Mouse (Mus musculus) heart, embryonic 12.5 days (tissue): ENCODE results near the gene Gm45140. TPM values are rescaled to one million over a fixed set of nuclear protein-coding genes. Genes with fewer than 3 reads are reported as not detected.

ENCODE experiments used
- ATAC-seq: fragments of 200-750 bp; cut with Nextera tagmentation; 2 replicates; pipeline ENCODE4 v1.8.0; 2017; ENCODE audit warnings: moderate TSS enrichment, moderate library complexity; ENCODE audit not compliant: insufficient number of reproducible peaks, low FRiP score
- H3K27ac ChIP-seq: fragments of 300-500 bp; sonication (generic); 2 replicates; pipeline ENCODE4 v1.5.1; 2016; ENCODE audit warnings: mild to moderate bottlenecking, moderate library complexity; ENCODE audit not compliant: poor library complexity, severe bottlenecking
- H3K27me3 ChIP-seq: fragments of 300-500 bp; sonication (generic); replicated peaks from 2 replicates; pipeline ENCODE4 v1.6.1; 2016; ENCODE audit warnings: mild to moderate bottlenecking, moderate library complexity
- H3K36me3 ChIP-seq: fragments of 300-500 bp; sonication (generic); 2 replicates; pipeline ENCODE4 v1.6.1; 2016; ENCODE audit warnings: mild to moderate bottlenecking, moderate library complexity
- H3K4me1 ChIP-seq: fragments of 300-500 bp; sonication (generic); replicated peaks from 2 replicates; pipeline ENCODE4 v1.6.1; 2016; ENCODE audit warnings: mild to moderate bottlenecking
- H3K4me2 ChIP-seq: fragments of 300-500 bp; sonication (generic); 2 replicates; pipeline ENCODE4 v1.6.1; 2016; ENCODE audit warnings: mild to moderate bottlenecking, moderate library complexity
- H3K4me3 ChIP-seq: fragments of 300-500 bp; sonication (generic); 2 replicates; pipeline ENCODE4 v1.5.1; 2016; ENCODE audit warnings: mild to moderate bottlenecking
- H3K9ac ChIP-seq: fragments of 300-500 bp; sonication (generic); 2 replicates; pipeline ENCODE4 v1.6.1; 2016; ENCODE audit warnings: mild to moderate bottlenecking, moderate library complexity
- H3K9me3 ChIP-seq: fragments of 300-500 bp; sonication (generic); replicated peaks from 2 replicates; pipeline ENCODE4 v1.6.1; 2016; ENCODE audit warnings: mild to moderate bottlenecking, moderate library complexity
- WGBS: fragments of 180-500 bp; shearing (Covaris S2); methylation state at CpG from one replicate; pipeline ENCODE4 v1.1.7; 2016; 5-methylcytosine and 5-hydroxymethylcytosine counted together
- polyA plus RNA-seq: library from polyadenylated mRNA; unstranded; fragments of >200 nt; fragmentation: Nextera tagmentation; extraction: Ambion mirVana; gene quantifications from 2 replicates; pipeline ENCODE4 v1.2.1, GENCODE M21; 2016

Gene Gm45140
- polyA plus RNA-seq, 1 experiment from 2014 or later, result 1.9 TPM

GRCm38 (mm10) chr6:87739898-87740297 lies 95.7 kb downstream of the Gm45140 start:
- ATAC-seq, result peak; percentile 1; the same call in 1 of the 2 replicates
- no peak overlapping the region for H3K9ac ChIP-seq
- 21% methylated on average over 6 of the region's 6 CpGs for WGBS

More at GRCm38 (mm10) chr6:87739898-87740297, 95.7 kb downstream of the Gm45140 start:
- Histone ChIP-seq H3K27me3 (peaks cover 16% of the 10 kb centered on the region; the same call in 1 of the 2 replicates), H3K4me2 (no peak overlapping the region), H3K4me1 (peaks cover 33% of the 10 kb centered on the region), H3K4me3 (no peak overlapping the region), H3K36me3 (no peaks in the 10 kb centered on the region), H3K27ac (peak overlapping the region; percentile 46), H3K9me3 (no peaks in the 10 kb centered on the region)

Other genes with a start within 250 kb of the Gm45140 start
- 4.3 and 4.8 TPM in 2 replicates for gene Prokr1, start 245.1 kb downstream of the Gm45140 start, polyA plus RNA-seq
- 9.2 and 10.4 TPM in 2 replicates for gene Aplf, start 163.6 kb downstream of the Gm45140 start, polyA plus RNA-seq
- 0.46 and 0.73 TPM in 2 replicates for gene Efcc1, start 104.9 kb downstream of the Gm45140 start, polyA plus RNA-seq
- 6.2 and 8.2 TPM in 2 replicates for gene Gp9, start 57.7 kb downstream of the Gm45140 start, polyA plus RNA-seq
- gene Rab43, start 23.6 kb downstream of the Gm45140 start, polyA plus RNA-seq, result 8.1 and 8.5 TPM in 2 replicates
- 29.1 and 32.7 TPM in 2 replicates for gene Isy1, start 3.0 kb upstream of the Gm45140 start, polyA plus RNA-seq
- 767 and 777 TPM in 2 replicates for gene Cnbp, start 15.3 kb upstream of the Gm45140 start, polyA plus RNA-seq
- 144 and 145 TPM in 2 replicates for gene Copg1, start 52.0 kb upstream of the Gm45140 start, polyA plus RNA-seq
- 25.4 and 27.8 TPM in 2 replicates for gene Hmces, start 78.1 kb upstream of the Gm45140 start, polyA plus RNA-seq
- 32.6 and 34.0 TPM in 2 replicates for gene H1fx, start 145.8 kb upstream of the Gm45140 start, polyA plus RNA-seq
- 202 and 207 TPM in 2 replicates for gene Rab7, start 209.5 kb upstream of the Gm45140 start, polyA plus RNA-seq
- gene Rpn1, start 248.7 kb upstream of the Gm45140 start, polyA plus RNA-seq, result 225 and 227 TPM in 2 replicates